Mouse (Mus musculus) ES-E14 (cell line): ENCODE results near the gene Creb3l1. TPM values are rescaled to one million over a fixed set of nuclear protein-coding genes. Genes with fewer than 3 reads are reported as not detected.

Experiments used
- DNase-seq: peaks from one replicate; pipeline ENCODE4 v3.0.0-alpha.2; 2013; ENCODE audit warnings: low read depth, low spot score
- H3K27ac ChIP-seq: 2 replicates; pipeline ENCODE4 v1.5.1; 2012; ENCODE audit warnings: low read depth, mild to moderate bottlenecking, low read length, moderate library complexity, mixed read lengths; ENCODE audit not compliant: poor library complexity, insufficient read depth, severe bottlenecking
- H3K36me3 ChIP-seq: 2 replicates; pipeline ENCODE4 v1.6.1; 2012; ENCODE audit warnings: mild to moderate bottlenecking, low read length, moderate library complexity, mixed read lengths; ENCODE audit not compliant: control insufficient read depth, poor library complexity, insufficient read depth, severe bottlenecking
- H3K4me1 ChIP-seq, 2 experiments: fragments of 150-350 bp in 1 of 2; sonication (generic) in 1 of 2; 2 replicates each; pipeline ENCODE4 v1.6.1; 2012; ENCODE audit warnings: low read length in 2 of 2, mild to moderate bottlenecking in 1 of 2, mixed read lengths in 1 of 2; ENCODE audit not compliant: control insufficient read depth in 2 of 2, insufficient read depth in 2 of 2, poor library complexity in 1 of 2
- H3K4me3 ChIP-seq, 2 experiments: fragments of 150-350 bp in 1 of 2; sonication (generic) in 1 of 2; 2 replicates each; pipeline ENCODE4 v1.5.1; 2012; ENCODE audit warnings: low read length in 2 of 2, low read depth in 1 of 2, mild to moderate bottlenecking in 1 of 2, mixed read lengths in 1 of 2; ENCODE audit not compliant: insufficient read depth in 1 of 2, poor library complexity in 1 of 2, severe bottlenecking in 1 of 2
- H3K9ac ChIP-seq: 2 replicates; pipeline ENCODE4 v1.6.1; 2012; ENCODE audit warnings: low read depth, mild to moderate bottlenecking, low read length, mixed read lengths; ENCODE audit not compliant: poor library complexity, insufficient read depth, severe bottlenecking
- H3K9me3 ChIP-seq: fragments of 150-350 bp; sonication (generic); 2 replicates; pipeline ENCODE4 v1.6.1; 2012; ENCODE audit warnings: low read depth, mild to moderate bottlenecking, low read length; ENCODE audit not compliant: control insufficient read depth, insufficient read depth
- CHD2 ChIP-seq: IDR thresholded peaks from 2 replicates; pipeline ENCODE4 v1.6.1; 2014; ENCODE audit warnings: mild to moderate bottlenecking, low read depth, low read length, inconsistent platforms
- HCFC1 ChIP-seq: IDR thresholded peaks from 2 replicates; pipeline ENCODE4 v1.6.1; 2012; ENCODE audit warnings: low read length, inconsistent platforms, borderline replicate concordance; ENCODE audit not compliant: insufficient read depth
- MAFK ChIP-seq: IDR thresholded peaks from 2 replicates; pipeline ENCODE4 v1.6.1; 2014; ENCODE audit warnings: mild to moderate bottlenecking, low read depth, low read length, inconsistent platforms; ENCODE audit not compliant: insufficient read depth
- ZC3H11A ChIP-seq: IDR thresholded peaks from 2 replicates; pipeline ENCODE4 v1.6.1; 2012; ENCODE audit warnings: low read depth, mild to moderate bottlenecking, inconsistent platforms, low read length, borderline replicate concordance
- ZNF384 ChIP-seq: IDR thresholded peaks from 2 replicates; pipeline ENCODE4 v1.6.1; 2012; ENCODE audit warnings: low read depth, low read length, inconsistent platforms
- in situ Hi-C, 2 experiments: fragments of 600-800 bp; cut with MboI; formaldehyde crosslinking; loops; one replicate each; pipeline ENCODE4 v1.15.1; 2025; ENCODE audit warnings: low sequenced_read_pairs in 2 of 2, inconsistent platforms in 1 of 2; ENCODE audit not compliant: unreplicated experiment in 2 of 2
- total RNA-seq: library from RNA; depleted of rRNA; stranded (reverse); fragments of 300-350 nt; gene quantifications from 2 replicates; pipeline ENCODE4 v1.2.3, GENCODE M21; 2012

The Creb3l1 gene
- total RNA-seq, 1 experiment, result 5.4 TPM

- in situ Hi-C loops, result no loop called here
- Histone ChIP-seq H3K27ac (no peak overlapping the region), H3K9me3 (no peaks in the 10 kb centered on the region), H3K4me1 (peaks cover 0 to 30% of the 10 kb centered on the region in 2 experiments; a peak in 3 of 4 replicates), H3K4me3 (no peak overlapping the region), H3K36me3 (peaks cover 8% of the 10 kb centered on the region; the same call in 1 of the 2 replicates), H3K9ac (no peak overlapping the region)
- DNase-seq, result no peak
- TF ChIP-seq MAFK (no peak), HCFC1 (no peak), ZC3H11A (no peak), CHD2 (no peak), ZNF384 (no peak)
These were observed 77.5 kb downstream of the Creb3l1 start for GRCm38 (mm10) chr2:91946836-91947235.

- H3K9me3 ChIP-seq, result no peaks in the 10 kb centered on the region
- peaks cover 8% of the 10 kb centered on the region; the same call in 1 of the 2 replicates for H3K36me3 ChIP-seq
- H3K4me3 ChIP-seq, result peak within 1 kb of the TSS in 1 of 2 experiments; percentile 20; a peak in 2 of 4 replicates
- no peak for TF ChIP-seq HCFC1
- peaks cover 0 to 29% of the 10 kb centered on the region in 2 experiments; a peak in 3 of 4 replicates for H3K4me1 ChIP-seq
- H3K9ac ChIP-seq, result peak within 1 kb of the TSS; percentile 26; the same call in 1 of the 2 replicates
- H3K27ac ChIP-seq, result no peak within 1 kb of the TSS
- DNase-seq, result no peak
- in situ Hi-C loops, result no loop called here
These were observed 78.8 kb downstream of the Creb3l1 start, which contains the start of gene Gm9821 for GRCm38 (mm10) chr2:91945483-91945882. Gene Gm9821, plus strand, starts transcription at chr2:91945703.

GRCm38 (mm10) chr2:91944170-91944950, 79.9 kb downstream of the Creb3l1 start:
- peak overlapping the region in 1 of 2 experiments; percentile 20; a peak in 2 of 4 replicates for H3K4me3 ChIP-seq
- no peak for DNase-seq
- in situ Hi-C loops, result no loop called here
- no peak overlapping the region for H3K27ac ChIP-seq
- H3K9me3 ChIP-seq, result no peaks in the 10 kb centered on the region
- peaks cover 14% of the 10 kb centered on the region for H3K36me3 ChIP-seq
- peak overlapping the region; percentile 26; the same call in 1 of the 2 replicates for H3K9ac ChIP-seq
- TF ChIP-seq CHD2 (no peak), MAFK (no peak), ZC3H11A (no peak), HCFC1 (no peak), ZNF384 (no peak)
- peaks cover 0 to 18% of the 10 kb centered on the region in 2 experiments; a peak in 3 of 4 replicates for H3K4me1 ChIP-seq

DNA sequence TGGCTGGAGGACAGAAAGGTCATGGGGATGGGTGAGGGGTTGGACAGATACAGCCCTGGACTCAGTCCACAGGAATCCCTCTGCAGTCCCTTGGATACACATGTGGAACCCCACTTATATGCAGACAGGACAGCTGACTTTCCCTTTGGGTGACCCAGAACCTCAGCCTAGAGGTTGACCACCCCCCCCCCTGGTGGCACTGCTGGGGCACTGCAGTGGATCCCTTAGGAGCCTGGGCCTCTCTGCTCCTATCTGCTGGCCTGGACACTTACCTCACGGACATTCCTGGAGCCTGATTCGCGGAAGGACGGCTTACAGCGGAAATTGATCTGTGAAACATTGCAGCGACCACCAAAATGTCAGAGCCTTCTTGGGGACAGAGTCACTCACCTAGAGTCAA, 81.9 kb downstream of the Creb3l1 start:
- Histone ChIP-seq H3K36me3 (peaks cover 32% of the 10 kb centered on the region), H3K9me3 (no peaks in the 10 kb centered on the region), H3K27ac (no peak overlapping the region), H3K4me1 (peaks cover 0 to 16% of the 10 kb centered on the region in 2 experiments; a peak in 3 of 4 replicates), H3K4me3 (no peak overlapping the region), H3K9ac (no peak overlapping the region)
- in situ Hi-C loops, result no loop called here
- DNase-seq, result no peak
- TF ChIP-seq CHD2 (no peak), MAFK (no peak), ZC3H11A (no peak), ZNF384 (no peak), HCFC1 (no peak)
